Mouse (Mus musculus): ENCODE results near the gene Fjx1. TPM values are rescaled to one million over a fixed set of nuclear protein-coding genes. Genes with fewer than 3 reads are reported as not detected.

The Fjx1 gene
- total and polyA plus RNA-seq, 3 experiments: 0.17 to 0.55 (median 0.43) TPM

GRCm38 (mm10) chr2:102407363-102408184 lies 44.7 kb downstream of the Fjx1 start, which contains the start of gene Trim44:
Gene Trim44 (minus strand): TSS chr2:102407828.
- H3K9ac ChIP-seq (ENCODE audit: insufficient read depth, low read depth): no peak within 1 kb of the TSS
- no peaks in the 10 kb centered on the region for H3K27me3 ChIP-seq (replicated peaks)
- no peaks in the 10 kb centered on the region for H3K9me3 ChIP-seq (replicated peaks; ENCODE audit: low read length)
- H3K36me3 ChIP-seq (replicated peaks in 1 of 2; ENCODE audit: control insufficient read depth in 1 of 2, insufficient read depth in 1 of 2, low read length in 1 of 2): no peaks in the 10 kb centered on the region
- H3K79me2 ChIP-seq (replicated peaks; ENCODE audit: control insufficient read depth, extremely low read depth, insufficient read depth, poor library complexity, severe bottlenecking): no peaks in the 10 kb centered on the region
- dilution Hi-C loops (cut with MboI; ENCODE audit: extremely low pct_ligation_motif_present, extremely low pct_unique_long_range_greater_than_20kb, low sequenced_read_pairs): no loop called here
- H3K4me1 ChIP-seq (ENCODE audit: control insufficient read depth in 1 of 2, insufficient read depth in 2 of 2): 0 out of 4 replicates have a peak, but pooled peaks cover 0 to 2% of the 10 kb centered on the region in 2 experiments
- no peak within 1 kb of the TSS for H3K4me3 ChIP-seq (replicated peaks in 1 of 3; ENCODE audit: low read depth in 2 of 3, low read length in 2 of 3, poor library complexity in 1 of 3)
- no peak for DNase-seq (ENCODE audit: extremely low read depth)
- TF ChIP-seq POLR2AphosphoS2 (IDR thresholded peaks at IDR 0.05; ENCODE audit: low read depth, low read length) (no peak), ZC3H11A (IDR thresholded peaks at IDR 0.05; ENCODE audit: low read depth, low read length) (no peak), NRF1 (IDR thresholded peaks at IDR 0.05; ENCODE audit: low read depth, low read length) (no peak), JUND (conservative IDR thresholded peaks at IDR 0.05; ENCODE audit: low read depth, low read length) (no peak), TBP (conservative IDR thresholded peaks at IDR 0.05; ENCODE audit: low read depth, low read length) (no peak), PAX5 (IDR thresholded peaks at IDR 0.05; ENCODE audit: low read length) (no peak), USF2 (conservative IDR thresholded peaks at IDR 0.05; ENCODE audit: low read depth, low read length) (no peak), MXI1 (IDR thresholded peaks at IDR 0.05; ENCODE audit: low read depth, low read length) (no peak), HCFC1 (IDR thresholded peaks at IDR 0.05; ENCODE audit: low read depth, low read length) (no peak), ETS1 (conservative IDR thresholded peaks at IDR 0.05; ENCODE audit: low read depth, low read length) (no peak), USF1 (IDR thresholded peaks at IDR 0.05; ENCODE audit: low read depth, low read length) (no peak)
- H3K4me2 ChIP-seq (ENCODE audit: insufficient read depth, low read depth, poor library complexity, severe bottlenecking): no peak within 1 kb of the TSS
- in situ Hi-C loops (cut with MboI; ENCODE audit: low pct_ligation_motif_present, low pct_unique_long_range_greater_than_20kb, low sequenced_read_pairs): no loop called here
- H3K27ac ChIP-seq (ENCODE audit: insufficient read depth, low read depth): no peak within 1 kb of the TSS

GRCm38 (mm10) chr2:102406324-102407304 lies 45.7 kb downstream of the Fjx1 start:
- dilution Hi-C loops (cut with MboI; ENCODE audit: extremely low pct_ligation_motif_present, extremely low pct_unique_long_range_greater_than_20kb, low sequenced_read_pairs): no loop called here
- no peaks in the 10 kb centered on the region for H3K79me2 ChIP-seq (replicated peaks; ENCODE audit: control insufficient read depth, extremely low read depth, insufficient read depth, poor library complexity, severe bottlenecking)

More at GRCm38 (mm10) chr2:102406324-102407304, 45.7 kb downstream of the Fjx1 start:
- no peak for DNase-seq (ENCODE audit: extremely low read depth)
- Histone ChIP-seq H3K27me3 (replicated peaks) (no peaks in the 10 kb centered on the region), H3K9ac (ENCODE audit: insufficient read depth, low read depth) (no peak overlapping the region), H3K4me1 (ENCODE audit: control insufficient read depth in 1 of 2, insufficient read depth in 2 of 2) (peaks cover 3 to 8% of the 10 kb centered on the region in 2 experiments; a peak in 3 of 4 replicates), H3K9me3 (replicated peaks; ENCODE audit: low read length) (no peaks in the 10 kb centered on the region), H3K36me3 (replicated peaks in 1 of 2; ENCODE audit: control insufficient read depth in 1 of 2, insufficient read depth in 1 of 2, low read length in 1 of 2) (no peaks in the 10 kb centered on the region), H3K27ac (ENCODE audit: insufficient read depth, low read depth) (no peak overlapping the region), H3K4me2 (ENCODE audit: insufficient read depth, low read depth, poor library complexity, severe bottlenecking) (no peak overlapping the region), H3K4me3 (replicated peaks in 1 of 3; ENCODE audit: low read depth in 2 of 3, low read length in 2 of 3, poor library complexity in 1 of 3) (no peak overlapping the region)
- TF ChIP-seq CHD2 (IDR thresholded peaks at IDR 0.05; ENCODE audit: low read length): no peak
- no peak for TF ChIP-seq NRF1 (IDR thresholded peaks at IDR 0.05; ENCODE audit: low read depth, low read length)
- no peak for TF ChIP-seq IRF4 (IDR thresholded peaks at IDR 0.05; ENCODE audit: low read depth, low read length)
- TF ChIP-seq MAFK (IDR thresholded peaks at IDR 0.05; ENCODE audit: insufficient replicate concordance, low read length): no peak
- no peak for TF ChIP-seq EP300 (IDR thresholded peaks at IDR 0.05; ENCODE audit: low read length)
- TF ChIP-seq ZC3H11A (IDR thresholded peaks at IDR 0.05; ENCODE audit: low read depth, low read length): no peak
- TF ChIP-seq JUND (conservative IDR thresholded peaks at IDR 0.05; ENCODE audit: low read depth, low read length): no peak
- no peak for TF ChIP-seq UBTF (IDR thresholded peaks at IDR 0.05; ENCODE audit: low read depth, low read length)
- TF ChIP-seq TCF12 (IDR thresholded peaks at IDR 0.05; ENCODE audit: low read depth, low read length): no peak
- no peak for TF ChIP-seq BHLHE40 (IDR thresholded peaks at IDR 0.05; ENCODE audit: low read depth, low read length)
- no peak for TF ChIP-seq POLR2AphosphoS2 (IDR thresholded peaks at IDR 0.05; ENCODE audit: low read depth, low read length)
- no peak for TF ChIP-seq MXI1 (IDR thresholded peaks at IDR 0.05; ENCODE audit: low read depth, low read length)
- TF ChIP-seq PAX5 (IDR thresholded peaks at IDR 0.05; ENCODE audit: low read length): no peak
- TF ChIP-seq POLR2A (IDR thresholded peaks at IDR 0.05; ENCODE audit: low read depth, low read length): no peak
- TF ChIP-seq MYC (IDR thresholded peaks at IDR 0.05; ENCODE audit: low read depth, low read length): no peak
- no peak for TF ChIP-seq JUN (IDR thresholded peaks at IDR 0.05; ENCODE audit: insufficient read depth, low read depth, low read length)
- TF ChIP-seq USF1 (IDR thresholded peaks at IDR 0.05; ENCODE audit: low read depth, low read length): no peak
- no peak for TF ChIP-seq CTCF (conservative IDR thresholded peaks at IDR 0.05 in 1 of 2, IDR thresholded peaks at IDR 0.05 in 1 of 2; ENCODE audit: low read depth in 2 of 2, low read length in 2 of 2)
- no peak for TF ChIP-seq CHD1 (IDR thresholded peaks at IDR 0.05; ENCODE audit: low read depth, low read length)
- no peak for TF ChIP-seq MEF2A (IDR thresholded peaks at IDR 0.05; ENCODE audit: borderline replicate concordance, low read depth, low read length)
- in situ Hi-C loops (cut with MboI; ENCODE audit: low pct_ligation_motif_present, low pct_unique_long_range_greater_than_20kb, low sequenced_read_pairs): no loop called here

All from CH12.LX (cell line).